Mouse (Mus musculus) spleen, adult 2 months (tissue): ENCODE data around the gene Dido1. TPM values are rescaled to one million over a fixed set of nuclear protein-coding genes. Genes with fewer than 3 reads are reported as not detected.

ENCODE experiments used
- DNase-seq, 2 experiments: peaks; one replicate each; pipeline versions ENCODE4 v3.0.0 to v3.0.0-alpha.2; 2012 to 2021; ENCODE audit warnings: low spot score in 2 of 2, low read depth in 1 of 2
- H3K27ac ChIP-seq: fragments of 200-500 bp; 2 replicates; pipeline ENCODE4 v1.5.1; 2012; ENCODE audit warnings: low read length, inconsistent platforms; ENCODE audit not compliant: insufficient read depth
- H3K27me3 ChIP-seq: fragments of 200-500 bp; 2 replicates; pipeline ENCODE4 v1.6.1; 2012; ENCODE audit warnings: mild to moderate bottlenecking, moderate library complexity, low read length, inconsistent platforms; ENCODE audit not compliant: control insufficient read depth, insufficient read depth
- H3K36me3 ChIP-seq: fragments of 200-500 bp; 2 replicates; pipeline ENCODE4 v1.6.1; 2012; ENCODE audit warnings: mild to moderate bottlenecking, low read length, inconsistent platforms; ENCODE audit not compliant: control insufficient read depth, insufficient read depth
- H3K4me1 ChIP-seq: fragments of 200-500 bp; 2 replicates; pipeline ENCODE4 v1.6.1; 2011; ENCODE audit warnings: inconsistent platforms; ENCODE audit not compliant: control insufficient read depth, insufficient read depth, insufficient read length
- H3K4me3 ChIP-seq: fragments of 200-500 bp; 2 replicates; pipeline ENCODE4 v1.5.1; 2011; ENCODE audit warnings: mild to moderate bottlenecking, inconsistent platforms; ENCODE audit not compliant: insufficient read depth, insufficient read length; ENCODE audit errors: extremely low read depth
- CTCF ChIP-seq: fragments of 200-500 bp; IDR thresholded peaks from 2 replicates; pipeline ENCODE4 v1.5.1; 2011; ENCODE audit warnings: mild to moderate bottlenecking, inconsistent platforms; ENCODE audit not compliant: insufficient read depth, insufficient read length, insufficient replicate concordance; ENCODE audit errors: extremely low read depth
- POLR2A ChIP-seq: fragments of 200-500 bp; IDR thresholded peaks from 2 replicates; pipeline ENCODE4 v1.6.1; 2011; ENCODE audit warnings: low read depth, low read length, inconsistent platforms
- WGBS: fragments of 180-500 bp; shearing (Covaris S2); methylation state at CpG from one replicate; pipeline ENCODE4 v1.1.7; 2018; 5-methylcytosine and 5-hydroxymethylcytosine counted together
- polyA plus RNA-seq: library from polyadenylated mRNA; depleted of rRNA; stranded (reverse); fragments of >200 nt; gene quantifications from 2 replicates; pipeline ENCODE4 v1.2.3, GENCODE M21; 2012; rRNA removed

Dido1 gene
- polyA plus RNA-seq, 1 experiment: 12.5 TPM

DNA sequence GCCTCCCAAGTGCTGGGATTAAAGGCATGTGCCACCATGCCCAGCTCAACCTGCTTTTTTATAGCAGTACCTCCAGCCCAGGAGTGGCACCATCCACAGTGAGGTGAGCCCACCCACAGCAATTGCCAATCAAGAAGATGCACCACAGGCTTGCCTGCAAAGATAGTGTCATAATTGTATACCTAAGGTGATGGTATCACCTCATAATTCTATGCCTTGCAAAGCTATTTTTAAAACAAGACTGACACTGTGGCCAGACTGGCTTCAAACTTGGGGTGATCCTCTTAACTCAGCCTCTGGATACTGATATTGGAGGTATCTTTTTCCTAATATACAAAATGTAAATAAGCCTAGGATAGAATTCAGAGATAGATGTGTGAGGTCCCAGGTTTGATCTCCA lies 66.2 kb downstream of the Dido1 start:
- H3K27ac ChIP-seq: no peak overlapping the region
- no peak for DNase-seq
- no peak overlapping the region for H3K4me3 ChIP-seq
- H3K27me3 ChIP-seq: peaks cover 21% of the 10 kb centered on the region
- no peaks in the 10 kb centered on the region for H3K36me3 ChIP-seq
- TF ChIP-seq POLR2A (no peak), CTCF (no peak)
- H3K4me1 ChIP-seq: no peaks in the 10 kb centered on the region; the same call in 1 of the 2 replicates

DNA sequence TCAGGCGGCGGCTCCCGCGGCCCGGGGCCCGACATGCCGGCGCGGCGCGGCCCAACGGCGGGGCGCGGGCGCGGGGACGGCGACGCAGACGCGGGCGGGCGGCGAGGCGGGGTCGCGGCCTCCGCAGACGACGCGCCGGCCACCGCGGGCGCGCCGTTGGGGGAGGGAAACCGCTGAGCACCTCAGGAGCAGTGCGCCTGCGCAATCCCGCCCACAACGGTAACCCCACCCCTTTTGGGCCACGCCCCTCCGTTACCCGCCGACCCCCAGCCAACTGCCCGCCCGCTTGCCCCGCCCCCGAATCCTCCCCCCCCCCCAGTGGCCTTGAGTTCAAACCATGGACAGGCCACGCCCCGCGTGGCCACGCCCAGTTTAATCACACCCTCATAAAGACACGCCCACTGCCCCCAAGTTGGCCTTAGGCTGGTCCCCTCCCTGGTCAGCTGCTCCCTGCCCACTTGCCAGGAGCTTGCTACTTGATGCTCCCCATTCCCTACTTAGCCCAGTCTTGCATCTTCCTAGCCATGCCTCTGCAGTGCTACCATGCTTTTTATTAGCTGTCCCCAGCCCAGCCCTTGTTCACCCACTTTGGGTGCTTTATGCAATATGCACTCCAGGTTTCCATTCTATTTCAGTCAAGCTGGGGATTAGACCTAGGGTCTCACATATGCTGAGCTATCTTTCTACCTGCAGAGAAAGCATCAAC lies 67.1 kb downstream of the Dido1 start, which contains the start of gene Tcfl5:
Gene Tcfl5 (minus strand): TSS at position 154 of the 706 bp plus-strand sequence.
- Histone ChIP-seq H3K36me3 (no peaks in the 10 kb centered on the region), H3K27me3 (peaks cover 21% of the 10 kb centered on the region), H3K27ac (no peak within 1 kb of the TSS), H3K4me3 (no peak within 1 kb of the TSS), H3K4me1 (no peaks in the 10 kb centered on the region; the same call in 1 of the 2 replicates)
- no peak for DNase-seq
- no peak for TF ChIP-seq CTCF
- no peak for TF ChIP-seq POLR2A
- 61% methylated on average over 56 of the region's 56 CpGs for WGBS

DNA sequence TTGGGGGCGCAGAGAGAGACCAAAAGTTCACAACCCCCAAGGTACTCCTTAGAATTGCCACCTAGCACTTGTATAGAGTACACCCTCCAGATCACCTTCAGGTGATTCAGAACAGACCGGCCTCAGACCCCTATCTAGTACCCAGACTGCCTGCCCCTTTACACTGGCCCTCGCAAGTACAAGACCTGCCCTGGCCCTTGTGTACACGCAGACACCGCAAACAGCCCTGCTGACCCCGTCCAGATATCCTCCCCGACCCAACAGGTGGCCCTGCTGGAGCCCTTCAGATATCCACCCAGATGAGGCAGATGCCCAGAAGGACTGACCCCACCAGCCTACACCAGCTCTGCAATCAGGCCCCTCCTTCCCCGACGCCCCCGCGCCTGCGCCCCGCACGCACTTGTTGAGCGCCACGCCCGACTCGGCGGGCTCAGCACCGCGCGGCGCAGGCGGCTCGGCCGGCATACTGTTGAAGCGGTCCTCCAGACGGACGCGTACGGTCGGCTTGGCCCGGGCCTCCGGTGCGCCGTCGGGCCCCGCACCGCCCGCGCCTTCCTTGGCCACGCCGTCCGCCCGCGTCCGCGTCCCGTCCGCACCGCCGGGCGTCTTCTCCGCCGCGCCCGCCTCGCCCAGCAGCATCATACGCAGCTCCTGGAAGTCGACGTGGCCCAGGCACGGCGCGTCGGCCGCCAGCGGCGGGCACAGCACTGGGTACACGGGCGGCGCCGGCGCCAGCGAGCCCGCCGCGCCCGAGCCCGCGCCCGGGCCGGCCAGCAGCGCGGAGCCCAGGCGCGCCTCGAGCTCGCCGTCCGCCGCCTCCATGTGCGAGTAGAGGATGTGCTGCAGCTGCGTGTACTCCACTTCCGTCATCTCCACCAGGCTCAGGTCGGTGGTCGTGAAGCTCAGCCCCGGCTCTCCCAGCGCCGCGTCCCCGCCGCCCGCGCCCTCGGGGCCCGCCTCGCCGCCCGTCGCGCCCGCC lies 67.9 kb downstream of the Dido1 start:
- Histone ChIP-seq H3K36me3 (no peaks in the 10 kb centered on the region), H3K4me3 (no peak overlapping the region), H3K4me1 (no peaks in the 10 kb centered on the region; the same call in 1 of the 2 replicates), H3K27me3 (peaks cover 21% of the 10 kb centered on the region), H3K27ac (no peak overlapping the region)
- no peak for TF ChIP-seq POLR2A
- no peak for TF ChIP-seq CTCF
- no peak for DNase-seq
- WGBS: 21% methylated on average over 112 of the region's 112 CpGs

DNA sequence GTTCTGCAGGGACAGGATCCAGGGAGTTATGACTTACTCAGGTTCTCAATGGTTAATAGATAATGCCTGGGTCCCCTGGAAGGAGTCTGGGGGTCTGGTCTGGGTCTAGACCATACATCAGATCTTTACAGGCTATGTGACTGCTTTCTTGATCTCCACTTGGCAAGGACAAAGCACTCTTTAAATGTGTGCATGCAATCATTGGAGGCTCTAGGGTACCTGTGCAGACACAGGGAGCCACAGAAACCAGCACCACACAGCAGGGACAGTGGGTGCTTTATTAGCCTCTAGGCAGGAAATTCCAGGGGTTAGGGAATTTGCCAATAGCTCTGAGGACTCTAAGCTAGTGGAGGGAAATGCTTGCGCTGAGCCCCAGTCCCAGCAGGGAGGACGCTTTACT lies 97.9 kb downstream of the Dido1 start:
- no peak overlapping the region for H3K4me3 ChIP-seq
- WGBS: 60% methylated on average over 2 of the region's 2 CpGs
- no peaks in the 10 kb centered on the region for H3K4me1 ChIP-seq
- no peak for DNase-seq
- no peak overlapping the region for H3K27ac ChIP-seq
- no peak for TF ChIP-seq CTCF
- H3K27me3 ChIP-seq: no peaks in the 10 kb centered on the region
- H3K36me3 ChIP-seq: no peaks in the 10 kb centered on the region

DNA sequence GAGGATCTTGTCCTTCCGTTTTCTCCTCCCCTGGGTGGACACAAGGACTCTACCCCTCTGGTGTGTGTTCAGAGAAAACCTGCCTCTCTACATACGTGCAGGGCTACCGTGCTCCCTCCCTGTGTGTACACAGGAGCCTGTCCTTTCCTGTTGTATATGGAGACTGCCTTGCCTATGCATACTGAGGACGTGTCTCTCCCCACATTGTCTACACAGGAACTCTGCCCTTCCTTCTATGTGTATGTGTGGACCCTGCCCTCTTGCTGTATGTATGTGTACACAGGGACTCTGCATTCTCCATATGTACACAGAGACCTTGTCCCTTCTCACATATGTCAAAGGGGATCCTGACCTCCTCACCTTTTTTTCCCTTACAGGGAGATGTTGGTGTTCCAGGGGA lies 99.5 kb downstream of the Dido1 start:
- no peak for TF ChIP-seq POLR2A
- no peak for TF ChIP-seq CTCF
- 77% methylated on average over 4 of the region's 4 CpGs for WGBS
- no peaks in the 10 kb centered on the region for H3K36me3 ChIP-seq
- H3K27me3 ChIP-seq: no peaks in the 10 kb centered on the region
- H3K4me1 ChIP-seq: no peaks in the 10 kb centered on the region
- H3K27ac ChIP-seq: no peak overlapping the region
- DNase-seq: no peak
- no peak overlapping the region for H3K4me3 ChIP-seq

Other genes starting within 250 kb of the Dido1 start
- gene Ntsr1, start 210.0 kb downstream of the Dido1 start, polyA plus RNA-seq: not detected in 2 replicates
- 30.8 and 41.2 TPM in 2 replicates for gene Mrgbp, start 128.7 kb downstream of the Dido1 start, polyA plus RNA-seq
- gene Ogfr, start 120.8 kb downstream of the Dido1 start, polyA plus RNA-seq: 39.0 and 43.8 TPM in 2 replicates
- 1.9 and 2.3 TPM in 2 replicates for gene Col9a3, start 112.2 kb downstream of the Dido1 start, polyA plus RNA-seq
- not detected in 2 replicates for gene Tcfl5, start 67.3 kb downstream of the Dido1 start, polyA plus RNA-seq
- gene Gid8, start 118 bp upstream of the Dido1 start, polyA plus RNA-seq: 21.1 and 22.8 TPM in 2 replicates
- gene Slc17a9, start 15.3 kb upstream of the Dido1 start, polyA plus RNA-seq: 43.9 and 48.1 TPM in 2 replicates
- not detected in 2 replicates for gene Bhlhe23, start 66.9 kb upstream of the Dido1 start, polyA plus RNA-seq
- gene Ythdf1, start 210.9 kb upstream of the Dido1 start, polyA plus RNA-seq: 23.5 and 29.3 TPM in 2 replicates
- not detected in 2 replicates for gene Birc7, start 219.0 kb upstream of the Dido1 start, polyA plus RNA-seq
- gene Nkain4, start 244.7 kb upstream of the Dido1 start, polyA plus RNA-seq: 3.0 and 4.7 TPM in 2 replicates